Comparison of ENCODE assay signal across 9 mouse cellular contexts in genomic region chr5:135888405-135889215, GRCm38 (mm10). TPM values are rescaled to one million over a fixed set of nuclear protein-coding genes. Genes with fewer than 3 reads are reported as not detected.
A peak's percentile ranks its signal among the peaks of the same experiment; 100 is the strongest.
DNase-seq lines count a peak whose midpoint lies in the region; ATAC-seq and TF ChIP-seq lines count a peak whose summit lies in the region.
"Had no signal": no experiment of that assay in that cellular context is flagged by ENCODE, and none has a peak within 500 bp of the region (broad histone marks: within the 10 kb centered on the region; RNA-seq: fewer than 3 reads in every experiment).

No protein-coding gene starts in this region.

- H3K27ac ChIP-seq in lung, embryonic 14.5 days (ENCODE audit: low read depth) = no peak overlapping the region
- peak overlapping the region; percentile 78 for H3K27ac ChIP-seq in heart, embryonic 16.5 days (ENCODE audit: low read length)
- H3K27ac ChIP-seq in liver, embryonic 12.5 days = no peak overlapping the region
- peak overlapping the region; percentile 79 for H3K27ac ChIP-seq in stomach, embryonic 16.5 days (ENCODE audit: low read length)
- H3K27ac ChIP-seq: liver, embryonic 14.5 days had no signal

- H3K36me3 ChIP-seq in lung, embryonic 14.5 days (ENCODE audit: insufficient read depth) = no peaks in the 10 kb centered on the region
- no peaks in the 10 kb centered on the region for H3K36me3 ChIP-seq in heart, embryonic 16.5 days (ENCODE audit: control insufficient read depth, insufficient read depth)
- H3K36me3 ChIP-seq in liver, embryonic 12.5 days = no peaks in the 10 kb centered on the region
- no peaks in the 10 kb centered on the region for H3K36me3 ChIP-seq in stomach, embryonic 16.5 days (ENCODE audit: control insufficient read depth, insufficient read depth, low read length)

- WGBS in lung, embryonic 14.5 days = 5% methylated on average over 30 of the region's 30 CpGs
- WGBS in heart, embryonic 16.5 days = 4% methylated on average over 30 of the region's 30 CpGs
- 6% methylated on average over 30 of the region's 30 CpGs for WGBS in liver, embryonic 12.5 days (ENCODE audit: insufficient replicate concordance)
- WGBS in stomach, embryonic 16.5 days = 5% methylated on average over 30 of the region's 30 CpGs

- H3K9ac ChIP-seq in lung, embryonic 14.5 days = peak overlapping the region; percentile 38
- peak overlapping the region; percentile 87 for H3K9ac ChIP-seq in heart, embryonic 16.5 days (ENCODE audit: low read length)
- no peak overlapping the region for H3K9ac ChIP-seq in liver, embryonic 12.5 days
- H3K9ac ChIP-seq in stomach, embryonic 16.5 days (ENCODE audit: low read length) = peak overlapping the region; percentile 76
- H3K9ac ChIP-seq: liver, embryonic 14.5 days had no signal

- H3K9me3 ChIP-seq in lung, embryonic 14.5 days (ENCODE audit: low read depth, low read length) = no peaks in the 10 kb centered on the region
- no peaks in the 10 kb centered on the region for H3K9me3 ChIP-seq in heart, embryonic 16.5 days (replicated peaks; ENCODE audit: control insufficient read depth, low read length)
- H3K9me3 ChIP-seq in liver, embryonic 12.5 days (replicated peaks) = no peaks in the 10 kb centered on the region
- no peaks in the 10 kb centered on the region for H3K9me3 ChIP-seq in stomach, embryonic 16.5 days (replicated peaks; ENCODE audit: control insufficient read depth, low read length)

- no peak for ATAC-seq in lung, embryonic 14.5 days (ENCODE audit: insufficient read depth)
- peak; percentile 7; the same call in 1 of the 2 replicates for ATAC-seq in heart, embryonic 16.5 days (replicated peaks; ENCODE audit: extremely low read depth, insufficient read depth, low FRiP score)
- ATAC-seq in liver, embryonic 12.5 days = no peak
- ATAC-seq in stomach, embryonic 16.5 days (ENCODE audit: insufficient read depth, low FRiP score) = no peak

- H3K4me3 ChIP-seq in lung, embryonic 14.5 days (ENCODE audit: low read depth, low read length) = peak overlapping the region; percentile 37
- peak overlapping the region; percentile 65 for H3K4me3 ChIP-seq in heart, embryonic 16.5 days (ENCODE audit: low read length)
- H3K4me3 ChIP-seq in liver, embryonic 12.5 days = peak overlapping the region; percentile 17
- peak overlapping the region; percentile 54 for H3K4me3 ChIP-seq in stomach, embryonic 16.5 days (replicated peaks; ENCODE audit: low read length)

- H3K4me1 ChIP-seq in lung, embryonic 14.5 days (ENCODE audit: insufficient read depth) = peaks cover 5% of the 10 kb centered on the region; the same call in 1 of the 2 replicates
- no peaks in the 10 kb centered on the region for H3K4me1 ChIP-seq in heart, embryonic 16.5 days (ENCODE audit: control insufficient read depth, insufficient read depth, low read length)
- no peaks in the 10 kb centered on the region; the same call in 1 of the 2 replicates for H3K4me1 ChIP-seq in liver, embryonic 12.5 days
- no peaks in the 10 kb centered on the region; the same call in 1 of the 2 replicates for H3K4me1 ChIP-seq in stomach, embryonic 16.5 days (ENCODE audit: control insufficient read depth, insufficient read depth, low read length)

- TF ChIP-seq CTCF in lung, embryonic 14.5 days (IDR thresholded peaks at IDR 0.05; ENCODE audit: low read depth) = no peak

- peak overlapping the region; percentile 61 for H3K4me2 ChIP-seq in lung, embryonic 14.5 days
- H3K4me2 ChIP-seq in heart, embryonic 16.5 days (ENCODE audit: low read depth, low read length) = peak overlapping the region; percentile 69
- H3K4me2 ChIP-seq in liver, embryonic 12.5 days = peak overlapping the region; percentile 29; the same call in 1 of the 2 replicates
- H3K4me2 ChIP-seq in stomach, embryonic 16.5 days (ENCODE audit: low read depth, low read length) = peak overlapping the region; percentile 54

- DNase-seq in lung, embryonic 14.5 days = no peak
- DNase-seq in lung, postnatal 25 days (ENCODE audit: low spot score) = no peak
- DNase-seq in gastrocnemius, postnatal 36 days = no peak
- DNase-seq in left cerebral cortex, postnatal 25 days (ENCODE audit: low spot score in 2 of 2) = no peak
- no peak for DNase-seq in ovary, adult 18-20 months (ENCODE audit: low spot score)

- peaks cover 11% of the 10 kb centered on the region for H3K27me3 ChIP-seq in lung, embryonic 14.5 days (ENCODE audit: insufficient read depth, low read length)
- no peaks in the 10 kb centered on the region for H3K27me3 ChIP-seq in heart, embryonic 16.5 days (ENCODE audit: control insufficient read depth, insufficient read depth, low read length)
- peaks cover 85% of the 10 kb centered on the region for H3K27me3 ChIP-seq in liver, embryonic 12.5 days (replicated peaks)
- no peaks in the 10 kb centered on the region for H3K27me3 ChIP-seq in stomach, embryonic 16.5 days (ENCODE audit: control insufficient read depth, insufficient read depth, low read length)

- intact Hi-C loops in gastrocnemius, postnatal 36 days (cut with DNase I) = no loop called here
- intact Hi-C loops in left cerebral cortex, postnatal 25 days (cut with DNase I) = no loop called here

RNA-seq across cellular contexts. Expression of gene Hspb1, which starts 0.9 kb away (rescaled TPM):
- 62.8 and 68.1 TPM in 2 replicates for polyA plus RNA-seq in lung, embryonic 14.5 days (2014; fragmentation: Nextera tagmentation; extraction: Ambion mirVana)
- polyA plus RNA-seq in heart, embryonic 16.5 days (2015; fragmentation: Nextera tagmentation; extraction: Ambion mirVana) = 794 and 965 TPM in 2 replicates
- 7.4 TPM in 2 replicates for polyA plus RNA-seq in liver, embryonic 12.5 days (2016; fragmentation: Nextera tagmentation; extraction: Ambion mirVana)
- polyA plus RNA-seq in stomach, embryonic 16.5 days (2015; fragmentation: Nextera tagmentation; extraction: Ambion mirVana) = 649 and 704 TPM in 2 replicates
- total RNA-seq in gastrocnemius, postnatal 36 days (2021) = 100 to 1,000 TPM; 269 to 277 TPM
- total RNA-seq in left cerebral cortex, postnatal 25 days (2021) = 10 to 100 TPM; 16.9 to 19.7 TPM

RNA-seq across cellular contexts. Expression of gene Ywhag, which starts 45.8 kb away (rescaled TPM):
- 74.7 and 79.0 TPM in 2 replicates for polyA plus RNA-seq in lung, embryonic 14.5 days (2014; fragmentation: Nextera tagmentation; extraction: Ambion mirVana)
- polyA plus RNA-seq in heart, embryonic 16.5 days (2015; fragmentation: Nextera tagmentation; extraction: Ambion mirVana) = 167 and 202 TPM in 2 replicates
- 121 and 128 TPM in 2 replicates for polyA plus RNA-seq in liver, embryonic 12.5 days (2016; fragmentation: Nextera tagmentation; extraction: Ambion mirVana)
- 195 and 199 TPM in 2 replicates for polyA plus RNA-seq in stomach, embryonic 16.5 days (2015; fragmentation: Nextera tagmentation; extraction: Ambion mirVana)
- total RNA-seq in gastrocnemius, postnatal 36 days (2021) = 100 to 1,000 TPM; 297 to 301 TPM
- 1,000 to 10,000 TPM; 1,217 to 1,308 TPM for total RNA-seq in left cerebral cortex, postnatal 25 days (2021)

Comparison
In these comparisons a context has a peak if more than half of its experiments do, and no peak if none do; other contexts are left out.
1. H3K27ac ChIP-seq: peak in heart, embryonic 16.5 days (single experiment) and stomach, embryonic 16.5 days (single experiment); none in lung, embryonic 14.5 days (single experiment) and liver, embryonic 12.5 days (single experiment).
2. Peak in every context shown above with its lines, with median percentiles within 50 percentile points of each other: H3K4me2 ChIP-seq and H3K4me3 ChIP-seq.